Mouse (Mus musculus) megakaryocyte progenitor cell, adult 5-6 weeks (primary cell): ENCODE measurements around the gene Sncb. TPM values are rescaled to one million over a fixed set of nuclear protein-coding genes. Genes with fewer than 3 reads are reported as not detected.
"Not testable (repeated sequence)": the region's sequence is repeated elsewhere in the genome, so short reads cannot be mapped to it uniquely, and the experiment has no call there.

Source experiments
- ATAC-seq: replicated peaks from 2 replicates; pipeline ENCODE4 v1.8.0; 2016; ENCODE audit warnings: mild to moderate bottlenecking, moderate TSS enrichment, inconsistent platforms; ENCODE audit not compliant: poor library complexity
- total RNA-seq, 2 experiments: library from RNA; stranded (forward) in 1 of 2; stranded (reverse) in 1 of 2; fragments of 157-497, 149-512 nt in 1 of 2; fragments of 200-1000 nt in 1 of 2; gene quantifications; 2 replicates each; pipeline versions ENCODE4 v1.2.3 to v1.2.4; 2015 to 2017

Gene Sncb
- total RNA-seq (2015) (not detected in 2 replicates), total RNA-seq (2017) (not detected in 2 replicates)

- peak; percentile 92 for ATAC-seq
Measured at GRCm38 (mm10) chr13:54766192-54766768, at the start of gene Sncb. Sncb (minus strand) TSS chr13:54766595.

- no peak for ATAC-seq
Measured at GRCm38 (mm10) chr13:54813381-54813780, 47.0 kb upstream of the Sncb start.

GRCm38 (mm10) chr13:54811476-54811875 lies 45.1 kb upstream of the Sncb start:
- ATAC-seq: no peak

GRCm38 (mm10) chr13:54808067-54808466 lies 41.7 kb upstream of the Sncb start:
- no peak for ATAC-seq

GRCm38 (mm10) chr13:54806434-54806976 lies 40.1 kb upstream of the Sncb start:
- ATAC-seq: no peak

- no peak for ATAC-seq
Measured at GRCm38 (mm10) chr13:54805134-54805838, 38.9 kb upstream of the Sncb start.

- ATAC-seq: no peak
Measured at GRCm38 (mm10) chr13:54803010-54803409, 36.6 kb upstream of the Sncb start.

- ATAC-seq: no peak
Measured at GRCm38 (mm10) chr13:54800206-54800605, 33.8 kb upstream of the Sncb start.

- ATAC-seq: peak; percentile 74
Measured at GRCm38 (mm10) chr13:54799701-54800100, 33.3 kb upstream of the Sncb start.

GRCm38 (mm10) chr13:54798740-54799139 lies 32.3 kb upstream of the Sncb start:
- ATAC-seq: no peak

GRCm38 (mm10) chr13:54797861-54798643 lies 31.7 kb upstream of the Sncb start:
- ATAC-seq: no peak

- peak; percentile 60; the same call in 1 of the 2 replicates for ATAC-seq
Measured at GRCm38 (mm10) chr13:54797356-54797755, 31.0 kb upstream of the Sncb start.

GRCm38 (mm10) chr13:54794843-54795242 lies 28.4 kb upstream of the Sncb start:
- ATAC-seq: no peak

- ATAC-seq: no peak
Measured at GRCm38 (mm10) chr13:54794002-54794577, 27.7 kb upstream of the Sncb start.

GRCm38 (mm10) chr13:54792259-54793230 lies 26.1 kb upstream of the Sncb start:
- no peak for ATAC-seq

GRCm38 (mm10) chr13:54789561-54790397 lies 23.4 kb upstream of the Sncb start:
- 0 out of 2 replicates have a peak, but pooled peaks have one; percentile 10 for ATAC-seq

GRCm38 (mm10) chr13:54788740-54789560 lies 22.6 kb upstream of the Sncb start, which contains the start of gene Tspan17:
Tspan17 (plus strand) TSS chr13:54789377.
- peak; percentile 93 for ATAC-seq

- ATAC-seq: not testable (repeated sequence)
Measured at GRCm38 (mm10) chr13:54787591-54787990, 21.2 kb upstream of the Sncb start.
